Mouse (Mus musculus) stomach, postnatal 0 days (tissue): ENCODE data around the gene Mgst2.

Experiments
- CTCF ChIP-seq: IDR thresholded peaks from 2 replicates; pipeline ENCODE4 v1.5.1; 2016; ENCODE audit warnings: antibody characterized with exemption, low read depth, mild to moderate bottlenecking, moderate library complexity
- EP300 ChIP-seq: optimal IDR thresholded peaks from 2 replicates; pipeline ENCODE3; 2016; ENCODE audit warnings: antibody characterized with exemption

DNA sequence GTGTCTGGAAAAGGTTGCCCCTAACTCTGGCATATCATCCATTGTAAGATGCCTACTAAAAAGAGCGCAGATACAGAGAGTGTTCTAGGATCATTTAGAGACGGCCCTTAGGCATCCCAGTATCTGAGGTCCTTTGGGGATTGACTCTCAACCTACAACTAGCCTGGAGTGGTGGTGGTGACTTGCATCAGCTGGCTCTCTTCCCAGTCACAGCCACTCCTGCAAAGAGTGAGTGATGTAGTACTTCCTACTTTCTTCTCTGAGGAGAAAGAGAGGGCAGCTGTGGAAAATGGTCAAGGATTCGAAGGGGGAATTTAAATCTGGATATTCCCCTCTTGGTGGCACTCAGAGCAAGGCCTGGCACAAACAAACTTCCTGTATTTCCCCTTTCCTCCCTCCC is 59.2 kb downstream of the Mgst2 start:
- TF ChIP-seq CTCF (no peak), EP300 (no peak)
